Mouse (Mus musculus) MEL (cell line): ENCODE measurements at regions not wholly inside any gene's neighbourhood (a gene's known extent, or its start where the extent isn't known, plus 50 kb on each side); places are given as distances from the start of the nearest gene placed in this dataset.

Source experiments
- DNase-seq: peaks from one replicate; pipeline ENCODE4 v3.0.0; 2011; ENCODE audit warnings: low read depth, low spot score
- H3K27ac ChIP-seq: 2 replicates; pipeline ENCODE4 v1.5.1; 2012; ENCODE audit warnings: low read depth, mild to moderate bottlenecking, control low read depth, low read length, moderate library complexity; ENCODE audit not compliant: control insufficient read depth
- H3K27me3 ChIP-seq, 2 experiments: fragments of 150-350 bp in 1 of 2; sonication (generic) in 1 of 2; 2 replicates each; pipeline ENCODE4 v1.6.1; 2012; ENCODE audit warnings: low read length in 2 of 2, mild to moderate bottlenecking in 2 of 2, improper control_type of control experiment in 1 of 2, moderate library complexity in 1 of 2; ENCODE audit not compliant: insufficient read depth in 2 of 2, control insufficient read depth in 1 of 2
- H3K36me3 ChIP-seq, 2 experiments: 2 replicates each; pipeline ENCODE4 v1.6.1; 2012 to 2014; ENCODE audit warnings: low read length in 2 of 2, improper control_type of control experiment in 1 of 2, inconsistent platforms in 1 of 2, mild to moderate bottlenecking in 1 of 2; ENCODE audit not compliant: insufficient read depth in 2 of 2, control insufficient read depth in 1 of 2
- H3K4me1 ChIP-seq, 2 experiments: fragments of 150-350 bp in 1 of 2; sonication (generic) in 1 of 2; 2 replicates each; pipeline ENCODE4 v1.6.1; 2012; ENCODE audit warnings: low read length in 2 of 2, improper control_type of control experiment in 1 of 2, mild to moderate bottlenecking in 1 of 2; ENCODE audit not compliant: insufficient read depth in 2 of 2, control insufficient read depth in 1 of 2
- H3K4me3 ChIP-seq, 2 experiments: fragments of 150-350 bp in 1 of 2; sonication (generic) in 1 of 2; 2 replicates each; pipeline ENCODE4 v1.5.1; 2012; ENCODE audit warnings: low read depth in 2 of 2, low read length in 2 of 2, mild to moderate bottlenecking in 2 of 2, moderate library complexity in 2 of 2, control low read depth in 1 of 2, improper control_type of control experiment in 1 of 2; ENCODE audit not compliant: control insufficient read depth in 1 of 2, insufficient read depth in 1 of 2
- H3K79me2 ChIP-seq: 2 replicates; pipeline ENCODE4 v1.6.1; 2012; ENCODE audit warnings: mild to moderate bottlenecking, low read length, moderate library complexity; ENCODE audit not compliant: control insufficient read depth, poor library complexity, insufficient read depth
- H3K9ac ChIP-seq: 2 replicates; pipeline ENCODE4 v1.6.1; 2012; ENCODE audit warnings: low read depth, mild to moderate bottlenecking, control low read depth, low read length, moderate library complexity; ENCODE audit not compliant: control insufficient read depth, poor library complexity, severe bottlenecking
- H3K9me3 ChIP-seq: fragments of 150-350 bp; sonication (generic); replicated peaks from 2 replicates; pipeline ENCODE4 v1.6.1; 2012; ENCODE audit warnings: mild to moderate bottlenecking, low read length, improper control_type of control experiment, moderate library complexity; ENCODE audit not compliant: insufficient read depth
- CHD1 ChIP-seq: IDR thresholded peaks from 2 replicates; pipeline ENCODE4 v1.6.1; 2012; ENCODE audit warnings: low read depth, mild to moderate bottlenecking, inconsistent platforms, low read length, improper control_type of control experiment
- CHD2 ChIP-seq: IDR thresholded peaks from 2 replicates; pipeline ENCODE4 v1.6.1; 2011; ENCODE audit warnings: low read length, improper control_type of control experiment
- ELF1 ChIP-seq: IDR thresholded peaks from 2 replicates; pipeline ENCODE4 v1.6.1; 2014; ENCODE audit warnings: low read depth, mild to moderate bottlenecking, inconsistent platforms, low read length, improper control_type of control experiment, moderate library complexity
- JUND ChIP-seq: IDR thresholded peaks from 2 replicates; pipeline ENCODE4 v1.6.1; 2011; ENCODE audit warnings: low read depth, mild to moderate bottlenecking, improper control_type of control experiment, low read length
- KAT2A ChIP-seq: conservative IDR thresholded peaks from 2 replicates; pipeline ENCODE4 v1.6.1; 2012; ENCODE audit warnings: low read depth, low read length, improper control_type of control experiment, inconsistent platforms
- MAFK ChIP-seq: IDR thresholded peaks from 2 replicates; pipeline ENCODE4 v1.6.1; 2011; ENCODE audit warnings: low read depth, mild to moderate bottlenecking, low read length, improper control_type of control experiment, borderline replicate concordance
- MAZ ChIP-seq: IDR thresholded peaks from 2 replicates; pipeline ENCODE4 v1.6.1; 2012; ENCODE audit warnings: low read depth, mild to moderate bottlenecking, inconsistent platforms, low read length, improper control_type of control experiment
- POLR2AphosphoS2 ChIP-seq: IDR thresholded peaks from 2 replicates; pipeline ENCODE4 v1.6.1; 2011; ENCODE audit warnings: low read length, improper control_type of control experiment
- RCOR1 ChIP-seq: IDR thresholded peaks from 2 replicates; pipeline ENCODE4 v1.6.1; 2012; ENCODE audit warnings: low read depth, mild to moderate bottlenecking, inconsistent platforms, low read length, improper control_type of control experiment
- TAL1 ChIP-seq: IDR thresholded peaks from 2 replicates; pipeline ENCODE4 v1.6.1; 2012; ENCODE audit warnings: mild to moderate bottlenecking, inconsistent platforms, low read length, moderate library complexity, mixed read lengths
- TBP ChIP-seq: IDR thresholded peaks from 2 replicates; pipeline ENCODE4 v1.8.0; 2011; ENCODE audit warnings: low read depth, low read length, improper control_type of control experiment

DNA sequence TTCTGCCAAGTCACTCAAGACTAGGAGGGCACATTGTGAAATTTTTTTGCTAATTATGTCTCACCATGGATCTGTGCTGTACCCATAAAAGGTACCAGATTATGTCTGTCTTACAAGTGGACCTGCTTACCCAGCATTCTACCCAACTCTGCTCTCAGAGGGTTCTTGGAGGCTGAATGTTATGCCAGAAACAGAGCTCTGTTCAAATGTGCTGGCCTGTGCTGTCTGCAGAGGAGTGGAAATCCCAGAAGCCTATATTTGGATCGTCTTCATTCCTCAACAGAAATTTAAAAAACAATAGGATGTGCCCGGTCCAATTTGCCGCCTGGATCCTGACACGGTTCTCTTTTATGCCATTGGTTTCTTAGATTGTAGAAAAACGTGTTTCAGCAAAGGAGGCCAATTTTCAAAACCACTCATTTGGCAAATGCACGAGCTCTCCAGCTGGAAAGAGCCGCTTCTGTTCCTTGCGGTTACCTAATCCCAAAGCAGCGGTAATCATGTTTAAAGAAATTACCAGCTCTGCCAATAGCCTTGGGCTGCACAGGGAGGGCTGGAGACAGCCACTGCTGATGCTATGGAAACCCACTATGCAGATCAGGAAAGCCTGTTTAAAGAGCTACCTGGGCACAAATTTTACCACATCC, 237.3 kb downstream of the Sox11 start:
- no peak overlapping the region for H3K27ac ChIP-seq
- no peaks in the 10 kb centered on the region for H3K79me2 ChIP-seq
- no peak overlapping the region for H3K9ac ChIP-seq
- H3K9me3 ChIP-seq, result no peaks in the 10 kb centered on the region
- TF ChIP-seq KAT2A (no peak), MAZ (no peak), TBP (no peak), ELF1 (no peak)
- TF ChIP-seq, all 39 proteins: peak for 0
- H3K27me3 ChIP-seq, result no peaks in the 10 kb centered on the region
- no peak overlapping the region for H3K4me3 ChIP-seq
- H3K4me1 ChIP-seq, result no peaks in the 10 kb centered on the region
- DNase-seq, result no peak
- H3K36me3 ChIP-seq, result no peaks in the 10 kb centered on the region

DNA sequence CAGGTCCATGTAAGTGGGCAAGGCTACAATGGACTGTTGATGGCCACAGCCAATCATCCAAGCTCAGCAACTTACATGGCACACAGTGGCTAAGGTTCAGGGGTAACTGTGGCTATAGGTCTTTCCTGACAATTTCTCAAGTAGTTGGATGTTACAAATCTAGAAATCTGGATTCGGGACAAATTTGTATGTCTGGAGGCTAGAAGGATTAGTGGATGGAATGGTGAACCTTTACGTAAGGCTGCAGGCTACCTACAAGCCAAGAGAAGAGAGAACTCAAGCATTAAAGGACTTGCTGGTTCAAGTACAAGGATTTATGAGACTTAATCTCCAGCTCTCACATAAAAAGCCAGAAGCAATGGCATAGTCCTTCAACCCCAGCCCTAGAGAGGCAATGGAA, 239.4 kb downstream of the Sox11 start:
- Histone ChIP-seq H3K4me1 (no peaks in the 10 kb centered on the region), H3K9ac (no peak overlapping the region), H3K79me2 (no peaks in the 10 kb centered on the region), H3K9me3 (no peaks in the 10 kb centered on the region), H3K4me3 (no peak overlapping the region), H3K36me3 (no peaks in the 10 kb centered on the region), H3K27me3 (no peaks in the 10 kb centered on the region), H3K27ac (no peak overlapping the region)
- no peak for TF ChIP-seq CHD2
- DNase-seq, result no peak

DNA sequence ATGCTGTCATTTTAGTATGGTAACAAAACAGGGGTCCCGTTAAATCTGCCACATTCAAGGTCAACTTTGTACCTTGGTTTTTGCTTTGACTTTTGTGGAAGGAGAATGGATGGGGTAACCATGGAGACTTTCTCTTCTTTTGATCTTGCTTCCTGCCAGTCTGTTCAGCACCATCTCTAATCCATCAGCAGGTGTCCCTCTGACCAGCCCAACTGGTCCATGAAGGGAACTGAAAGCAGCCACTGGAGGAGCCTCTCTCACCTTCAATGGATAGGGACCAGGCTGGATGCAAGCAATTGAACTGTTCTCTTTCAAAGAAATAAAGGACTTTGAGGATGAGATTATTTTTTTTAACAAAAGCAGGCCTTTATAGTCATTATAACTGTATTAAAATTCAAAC, 253.2 kb downstream of the Sox11 start:
- no peaks in the 10 kb centered on the region for H3K79me2 ChIP-seq
- H3K27me3 ChIP-seq, result no peaks in the 10 kb centered on the region
- DNase-seq, result no peak
- H3K4me1 ChIP-seq, result no peaks in the 10 kb centered on the region
- no peak overlapping the region for H3K4me3 ChIP-seq
- H3K27ac ChIP-seq, result no peak overlapping the region
- no peak overlapping the region for H3K9ac ChIP-seq
- TF ChIP-seq CHD1 (no peak), CHD2 (no peak), JUND (no peak), POLR2AphosphoS2 (no peak), RCOR1 (no peak), MAFK (no peak), TAL1 (no peak)
- no peaks in the 10 kb centered on the region for H3K36me3 ChIP-seq
- no peaks in the 10 kb centered on the region for H3K9me3 ChIP-seq
